Mouse (Mus musculus) stomach, postnatal 0 days (tissue): ENCODE results near the gene Rfpl4. TPM values are rescaled to one million over a fixed set of nuclear protein-coding genes. Genes with fewer than 3 reads are reported as not detected.

ENCODE experiments used
- ATAC-seq: fragments of 200-750 bp; cut with Nextera tagmentation; 2 replicates; pipeline ENCODE4 v1.8.0; 2017; ENCODE audit not compliant: low FRiP score, low TSS enrichment
- DNase-seq: peaks from one replicate; pipeline ENCODE4 v3.0.0-alpha.2; 2016; ENCODE audit warnings: low spot score
- H3K27ac ChIP-seq: fragments of 300-500 bp; sonication (generic); replicated peaks from 2 replicates; pipeline ENCODE4 v1.5.1; 2014; ENCODE audit warnings: mild to moderate bottlenecking, control low read depth
- H3K27me3 ChIP-seq: fragments of 300-500 bp; sonication (generic); 2 replicates; pipeline ENCODE4 v1.6.1; 2014; ENCODE audit warnings: low read length; ENCODE audit not compliant: control insufficient read depth, insufficient read depth
- H3K36me3 ChIP-seq: fragments of 300-500 bp; sonication (generic); 2 replicates; pipeline ENCODE4 v1.6.1; 2014; ENCODE audit warnings: low read length, mixed read lengths; ENCODE audit not compliant: control insufficient read depth, insufficient read depth
- H3K4me1 ChIP-seq: fragments of 300-500 bp; sonication (generic); replicated peaks from 2 replicates; pipeline ENCODE4 v1.6.1; 2014; ENCODE audit warnings: antibody characterized with exemption; ENCODE audit not compliant: control insufficient read depth, insufficient read depth
- H3K4me2 ChIP-seq: fragments of 300-500 bp; sonication (generic); replicated peaks from 2 replicates; pipeline ENCODE4 v1.6.1; 2014; ENCODE audit warnings: low read depth, mild to moderate bottlenecking, control low read depth, moderate library complexity
- H3K4me3 ChIP-seq: fragments of 300-500 bp; sonication (generic); 2 replicates; pipeline ENCODE4 v1.5.1; 2014; ENCODE audit warnings: low read depth, low read length, control low read depth
- H3K9ac ChIP-seq: fragments of 300-500 bp; sonication (generic); 2 replicates; pipeline ENCODE4 v1.6.1; 2014; ENCODE audit warnings: mild to moderate bottlenecking, low read length, control low read depth, mixed read lengths
- H3K9me3 ChIP-seq: fragments of 300-500 bp; sonication (generic); 2 replicates; pipeline ENCODE4 v1.6.1; 2016; ENCODE audit warnings: low read length; ENCODE audit not compliant: control insufficient read depth
- CTCF ChIP-seq: IDR thresholded peaks from 2 replicates; pipeline ENCODE4 v1.5.1; 2016; ENCODE audit warnings: antibody characterized with exemption, low read depth, mild to moderate bottlenecking, moderate library complexity
- EP300 ChIP-seq: optimal IDR thresholded peaks from 2 replicates; pipeline ENCODE3; 2016; ENCODE audit warnings: antibody characterized with exemption
- whole genome bisulfite sequencing: fragments of 180-500 bp; shearing (Covaris S2); extraction: QIAGEN DNeasy Blood & Tissue Kit; methylation state at CpG from one replicate; pipeline ENCODE4 v1.1.7; 2014; 5-methylcytosine and 5-hydroxymethylcytosine counted together
- microRNA-seq: library from miRNA; unstranded; fragments of <30 nt; microRNA quantifications from one replicate; pipeline ENCODE4, GENCODE M21; 2016
- polyA plus RNA-seq: library from polyadenylated mRNA; unstranded; fragments of >200 nt; fragmentation: Nextera tagmentation; extraction: Ambion mirVana; gene quantifications from 2 replicates; pipeline ENCODE4 v1.2.1, GENCODE M21; 2015

Rfpl4 gene
- polyA plus RNA-seq, 1 experiment from 2014 or later: not detected

GRCm38 (mm10) chr7:5060944-5061773 lies 55.6 kb downstream of the Rfpl4 start:
- Histone ChIP-seq H3K4me3 (peak overlapping the region; percentile 67), H3K27me3 (no peaks in the 10 kb centered on the region), H3K4me1 (0 out of 2 replicates have a peak, but pooled peaks cover 4% of the 10 kb centered on the region), H3K9ac (peak overlapping the region; percentile 96), H3K4me2 (peak overlapping the region; percentile 90), H3K27ac (peak overlapping the region; percentile 99), H3K36me3 (no peaks in the 10 kb centered on the region; the same call in 1 of the 2 replicates), H3K9me3 (no peaks in the 10 kb centered on the region)
- ATAC-seq: peak; percentile 93
- TF ChIP-seq CTCF (peak; percentile 79), EP300 (no peak)
- DNase-seq: peak; percentile 95
- under 1% methylated on average over 60 of the region's 60 CpGs for WGBS

GRCm38 (mm10) chr7:5060239-5060731 lies 56.5 kb downstream of the Rfpl4 start:
- Histone ChIP-seq H3K4me1 (0 out of 2 replicates have a peak, but pooled peaks cover 4% of the 10 kb centered on the region), H3K36me3 (no peaks in the 10 kb centered on the region), H3K9ac (peak overlapping the region; percentile 96), H3K27me3 (peaks cover 5% of the 10 kb centered on the region; the same call in 1 of the 2 replicates), H3K4me2 (peak overlapping the region; percentile 90), H3K4me3 (peak overlapping the region; percentile 67), H3K27ac (peak overlapping the region; percentile 99), H3K9me3 (no peaks in the 10 kb centered on the region)
- DNase-seq: peak; percentile 84
- TF ChIP-seq CTCF (peak; percentile 87), EP300 (no peak)
- WGBS: 4% methylated on average over 25 of the region's 27 CpGs
- no peak for ATAC-seq

Small RNA genes lying within 50 kb of the gene (microRNA-seq; reads per million reads assigned to microRNA genes)
- gene Gm26217: not detected

Other genes with a start within 250 kb of the Rfpl4 start
- 17.5 and 21.7 TPM in 2 replicates for gene Isoc2b, start 246.7 kb downstream of the Rfpl4 start, polyA plus RNA-seq
- 0.56 and 0.67 TPM in 2 replicates for gene Isoc2a, start 239.8 kb downstream of the Rfpl4 start, polyA plus RNA-seq
- not detected in 2 replicates for gene Gm36210, start 210.4 kb downstream of the Rfpl4 start, polyA plus RNA-seq
- gene Zfp628, start 201.7 kb downstream of the Rfpl4 start, polyA plus RNA-seq: 1.8 and 1.9 TPM in 2 replicates
- gene Nat14, start 194.9 kb downstream of the Rfpl4 start, polyA plus RNA-seq: 2.3 and 2.5 TPM in 2 replicates
- 1.3 and 1.9 TPM in 2 replicates for gene Ssc5d, start 191.2 kb downstream of the Rfpl4 start, polyA plus RNA-seq
- 0.15 TPM in 1 of 2 replicates, not detected in the other for gene Sbk2, start 152.5 kb downstream of the Rfpl4 start, polyA plus RNA-seq
- 0.04 TPM in 1 of 2 replicates, not detected in the other for gene Sbk3, start 145.8 kb downstream of the Rfpl4 start, polyA plus RNA-seq
- gene Zfp579, start 120.8 kb downstream of the Rfpl4 start, polyA plus RNA-seq: 10.9 and 15.0 TPM in 2 replicates
- gene Zfp524, start 102.5 kb downstream of the Rfpl4 start, polyA plus RNA-seq: 14.0 and 16.3 TPM in 2 replicates
- gene Fiz1, start 102.3 kb downstream of the Rfpl4 start, polyA plus RNA-seq: 14.9 and 17.8 TPM in 2 replicates
- gene Gm44973, start 101.5 kb downstream of the Rfpl4 start, polyA plus RNA-seq: 3.3 and 3.7 TPM in 2 replicates
- 2.2 and 2.3 TPM in 2 replicates for gene Zfp865, start 96.6 kb downstream of the Rfpl4 start, polyA plus RNA-seq
- 13.6 and 14.6 TPM in 2 replicates for gene Ccdc106, start 96.4 kb downstream of the Rfpl4 start, polyA plus RNA-seq
- not detected in 2 replicates for gene 4632433K11Rik, start 82.8 kb downstream of the Rfpl4 start, polyA plus RNA-seq
- gene Zfp784, start 78.5 kb downstream of the Rfpl4 start, polyA plus RNA-seq: 4.1 and 4.3 TPM in 2 replicates
- gene Zfp580, start 65.4 kb downstream of the Rfpl4 start, polyA plus RNA-seq: 21.0 and 21.6 TPM in 2 replicates
- 49.2 and 50.1 TPM in 2 replicates for gene U2af2, start 54.8 kb downstream of the Rfpl4 start, polyA plus RNA-seq
- gene Epn1, start 36.7 kb downstream of the Rfpl4 start, polyA plus RNA-seq: 41.0 and 44.5 TPM in 2 replicates
- 0.35 and 0.50 TPM in 2 replicates for gene Rasl2-9, start 9.0 kb upstream of the Rfpl4 start, polyA plus RNA-seq
- 0.01 TPM in 1 of 2 replicates, not detected in the other for gene Vmn1r55, start 32.7 kb upstream of the Rfpl4 start, polyA plus RNA-seq
- not detected in 2 replicates for gene Vmn1r56, start 79.8 kb upstream of the Rfpl4 start, polyA plus RNA-seq
- gene Vmn1r57, start 101.5 kb upstream of the Rfpl4 start, polyA plus RNA-seq: not detected in 2 replicates
- not detected in 2 replicates for gene Gm5065, start 233.6 kb upstream of the Rfpl4 start, polyA plus RNA-seq
- gene Nlrp2, start 234.1 kb upstream of the Rfpl4 start, polyA plus RNA-seq: 0.04 TPM in 1 of 2 replicates, not detected in the other